Mouse (Mus musculus) myocyte (in vitro differentiated cells): ENCODE data around the gene 2700049A03Rik.

Experiments
- CEBPB ChIP-seq: IDR thresholded peaks from 2 replicates; pipeline ENCODE4 v1.6.1; 2011; ENCODE audit warnings: mild to moderate bottlenecking, moderate library complexity; ENCODE audit not compliant: poor library complexity, insufficient read depth, severe bottlenecking
- E2F4 ChIP-seq: IDR thresholded peaks from one replicate; pipeline ENCODE4 v1.6.1; 2011; ENCODE audit warnings: mild to moderate bottlenecking, control low read depth, moderate library complexity; ENCODE audit not compliant: insufficient read depth
- MAX ChIP-seq: IDR thresholded peaks from one replicate; pipeline ENCODE4 v1.6.1; 2011; ENCODE audit warnings: low read depth, mild to moderate bottlenecking, control low read depth
- MYOD1 ChIP-seq, 3 experiments: IDR thresholded peaks; one replicate each; pipeline ENCODE4 v1.6.1; 2011; ENCODE audit warnings: control low read depth in 2 of 3, low read depth in 2 of 3, mild to moderate bottlenecking in 2 of 3, moderate library complexity in 1 of 3; ENCODE audit not compliant: insufficient read length in 2 of 3, control insufficient read depth in 1 of 3
- MYOG ChIP-seq, 3 experiments: IDR thresholded peaks; one replicate each; pipeline ENCODE4 v1.6.1; 2011; ENCODE audit warnings: control low read depth in 2 of 3, low read depth in 2 of 3, mild to moderate bottlenecking in 2 of 3; ENCODE audit not compliant: insufficient read length in 2 of 3, control insufficient read depth in 1 of 3, insufficient read depth in 1 of 3
- POLR2A ChIP-seq: IDR thresholded peaks from one replicate; pipeline ENCODE4 v1.6.1; 2011; ENCODE audit warnings: low read depth, mild to moderate bottlenecking, control low read depth, moderate library complexity; ENCODE audit not compliant: insufficient read length
- POLR2AphosphoS2 ChIP-seq: IDR thresholded peaks from one replicate; pipeline ENCODE4 v1.6.1; 2011; ENCODE audit warnings: low read depth, control low read depth; ENCODE audit not compliant: insufficient read length
- REST ChIP-seq: IDR thresholded peaks from one replicate; pipeline ENCODE4 v1.6.1; 2011; ENCODE audit warnings: mild to moderate bottlenecking, control low read depth, moderate library complexity; ENCODE audit not compliant: insufficient read depth, insufficient read length
- SRF ChIP-seq: IDR thresholded peaks from one replicate; pipeline ENCODE4 v1.6.1; 2011; ENCODE audit warnings: low read depth; ENCODE audit not compliant: control insufficient read depth, insufficient read length
- TCF12 ChIP-seq: IDR thresholded peaks from one replicate; pipeline ENCODE4 v1.6.1; 2011; ENCODE audit warnings: mild to moderate bottlenecking, control low read depth; ENCODE audit not compliant: poor library complexity, insufficient read depth, severe bottlenecking
- TCF3 ChIP-seq: IDR thresholded peaks from one replicate; pipeline ENCODE4 v1.6.1; 2011; ENCODE audit warnings: low read depth, control low read depth; ENCODE audit not compliant: insufficient read length
- USF1 ChIP-seq: IDR thresholded peaks from one replicate; pipeline ENCODE4 v1.6.1; 2011; ENCODE audit warnings: low read depth, mild to moderate bottlenecking, control low read depth, moderate library complexity

DNA sequence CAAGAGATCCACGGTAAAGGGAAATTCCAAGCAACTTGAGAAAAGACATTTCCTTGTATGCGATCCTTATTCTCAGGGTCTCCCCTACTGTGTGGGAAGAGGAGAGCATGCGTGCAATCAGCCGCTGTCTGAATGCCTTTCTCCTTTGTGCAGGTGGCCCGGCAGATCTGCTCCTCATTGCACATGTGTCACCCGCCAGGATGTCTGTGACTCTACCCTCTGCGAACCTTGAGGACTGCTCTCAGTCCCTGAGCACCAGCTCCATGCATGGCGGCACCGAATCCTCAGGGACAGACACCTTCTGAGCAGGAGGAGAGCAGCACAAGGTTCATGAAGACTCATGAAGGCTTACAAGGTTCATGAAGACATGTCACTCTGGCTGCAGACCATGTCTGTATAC is 106.1 kb downstream of the 2700049A03Rik start:
- TF ChIP-seq MAX (no peak), POLR2A (no peak), E2F4 (no peak), REST (no peak), TCF12 (no peak), CEBPB (no peak), USF1 (no peak), POLR2AphosphoS2 (no peak), MYOG (IDR thresholded peaks at IDR 0.05; ENCODE audit: control insufficient read depth in 1 of 3, insufficient read depth in 1 of 3, insufficient read length in 2 of 3, low read depth in 2 of 3) (no peak), SRF (no peak), TCF3 (no peak), MYOD1 (IDR thresholded peaks at IDR 0.05; ENCODE audit: control insufficient read depth in 1 of 3, insufficient read length in 2 of 3, low read depth in 2 of 3) (no peak)
